Mouse (Mus musculus) embryo, embryonic 10 days (tissue): ENCODE data around the gene Olfr1288.

Experiments
- DNase-seq: peaks from one replicate; pipeline ENCODE4 v3.0.0-alpha.2; 2015; ENCODE audit warnings: low spot score

Olfr1288 gene

GRCm38 (mm10) chr2:111473801-111474200 lies at the start of gene Olfr1288:
Olfr1288 (plus strand) TSS chr2:111474101.
- no peak for DNase-seq

GRCm38 (mm10) chr2:111448842-111449241 lies 25.1 kb upstream of the Olfr1288 start, which contains the start of gene Olfr1287:
Olfr1287 (plus strand) TSS chr2:111449142.
- DNase-seq, result no peak

DNA sequence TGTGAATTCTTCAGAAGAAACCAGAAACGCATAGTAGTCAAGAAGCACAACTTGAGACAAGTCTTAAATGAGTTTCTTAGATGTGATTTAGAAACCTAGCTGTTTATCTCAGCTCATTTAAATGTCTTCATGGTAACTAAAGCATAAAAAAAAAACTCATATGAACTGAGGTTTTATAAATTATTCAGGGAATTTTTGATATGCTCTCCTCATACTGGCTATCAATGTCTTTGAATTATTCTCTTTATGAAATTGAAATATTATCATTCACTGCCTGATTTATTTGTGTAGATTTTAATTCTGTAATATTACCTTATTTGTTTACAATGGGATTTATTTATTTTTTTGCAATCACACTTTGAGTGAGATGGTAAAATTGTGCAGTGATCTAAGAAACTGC lies 6.6 kb downstream of the Olfr1288 start, which contains the start of gene Olfr1289:
Gene Olfr1289 (plus strand): TSS at position 301 of the 400 bp plus-strand sequence.
- no peak for DNase-seq

DNA sequence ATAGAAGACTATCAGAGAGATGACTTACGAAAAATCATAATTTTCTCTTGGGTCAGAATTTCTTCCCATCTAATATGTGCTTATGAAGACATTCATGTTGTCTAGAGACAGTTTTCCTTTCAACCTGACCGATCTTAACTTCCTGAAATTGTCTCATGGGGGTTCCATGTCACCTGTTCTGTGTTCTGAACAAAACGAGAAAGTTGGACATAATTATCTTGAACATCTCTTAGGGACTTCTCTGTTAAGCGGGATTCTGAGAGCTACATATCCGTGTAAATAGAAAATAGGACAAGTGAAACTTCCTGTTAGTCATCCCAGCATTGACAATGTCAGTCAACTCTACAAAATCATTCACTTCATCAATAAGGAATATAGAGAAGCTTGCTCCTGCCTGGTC lies 19.8 kb downstream of the Olfr1288 start, which contains the start of gene Olfr1290:
Gene Olfr1290 (minus strand): TSS at position 101 of the 400 bp plus-strand sequence.
- DNase-seq, result no peak

DNA sequence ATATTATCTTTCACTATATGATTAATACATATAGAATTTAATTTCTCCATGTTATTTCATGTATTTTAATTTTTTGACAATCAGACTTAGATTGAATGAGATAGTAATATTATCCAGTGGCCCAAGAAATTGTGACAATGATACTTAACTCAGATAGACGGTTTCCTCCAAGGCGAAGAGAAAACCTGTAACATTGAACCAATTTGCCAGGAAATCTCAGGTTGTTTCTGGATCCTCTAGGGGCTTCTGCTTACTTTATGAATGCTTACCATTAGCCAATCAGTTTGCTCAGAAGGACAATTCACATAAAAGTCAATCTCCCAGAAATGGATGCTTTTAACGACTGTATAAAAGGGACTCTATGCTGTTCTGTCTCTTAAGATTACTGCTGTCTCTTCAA lies 23.0 kb downstream of the Olfr1288 start, which contains the start of gene Olfr1291-ps1:
Gene Olfr1291-ps1 (plus strand): TSS at position 301 of the 400 bp plus-strand sequence.
- DNase-seq, result no peak

GRCm38 (mm10) chr2:111517451-111517850 lies 43.5 kb downstream of the Olfr1288 start:
- DNase-seq, result no peak

- no peak for DNase-seq
Observed at GRCm38 (mm10) chr2:111524903-111525302, 51.0 kb downstream of the Olfr1288 start, which contains the start of gene Olfr1293-ps. Olfr1293-ps (plus strand) TSS chr2:111525203.
